Mouse (Mus musculus): ENCODE measurements around the gene Ddo. TPM values are rescaled to one million over a fixed set of nuclear protein-coding genes. Genes with fewer than 3 reads are reported as not detected.

Gene Ddo
- 0.15 and 0.48 TPM in 2 replicates for polyA plus RNA-seq (2015; fragmentation: Nextera tagmentation; extraction: Ambion mirVana)

GRCm38 (mm10) chr10:40629656-40630311 is at the start of gene Ddo:
Ddo (plus strand) TSS chr10:40630011.
- no peaks in the 10 kb centered on the region; the same call in 1 of the 2 replicates for H3K4me1 ChIP-seq
- no peak for ATAC-seq (ENCODE audit: insufficient number of reproducible peaks, low FRiP score, low TSS enrichment, low read depth)
- H3K9ac ChIP-seq, result no peak within 1 kb of the TSS
- no peaks in the 10 kb centered on the region for H3K36me3 ChIP-seq
- no peak within 1 kb of the TSS for H3K27ac ChIP-seq
- H3K27me3 ChIP-seq, result no peaks in the 10 kb centered on the region
- H3K4me2 ChIP-seq, result no peak within 1 kb of the TSS
- H3K4me3 ChIP-seq, result no peak within 1 kb of the TSS
- no peaks in the 10 kb centered on the region for H3K9me3 ChIP-seq
- WGBS, result 65% methylated on average over 8 of the region's 8 CpGs

- Histone ChIP-seq H3K4me2 (no peak overlapping the region), H3K27me3 (no peaks in the 10 kb centered on the region), H3K4me3 (no peak overlapping the region), H3K4me1 (no peaks in the 10 kb centered on the region), H3K36me3 (no peaks in the 10 kb centered on the region), H3K9ac (no peak overlapping the region), H3K27ac (no peak overlapping the region), H3K9me3 (no peaks in the 10 kb centered on the region)
- WGBS, result 77% methylated on average over 8 of the region's 8 CpGs
- no peak for ATAC-seq (ENCODE audit: insufficient number of reproducible peaks, low FRiP score, low TSS enrichment, low read depth)
Observed at GRCm38 (mm10) chr10:40583584-40584255, 46.1 kb upstream of the Ddo start.

GRCm38 (mm10) chr10:40592186-40592585 is 37.6 kb upstream of the Ddo start:
- 55% methylated on average over 7 of the region's 7 CpGs for WGBS
- no peaks in the 10 kb centered on the region for H3K36me3 ChIP-seq
- H3K4me1 ChIP-seq, result no peaks in the 10 kb centered on the region
- H3K4me3 ChIP-seq, result no peak overlapping the region
- H3K9ac ChIP-seq, result no peak overlapping the region
- no peaks in the 10 kb centered on the region for H3K27me3 ChIP-seq
- no peak for ATAC-seq (ENCODE audit: insufficient number of reproducible peaks, low FRiP score, low TSS enrichment, low read depth)
- no peak overlapping the region for H3K27ac ChIP-seq
- H3K9me3 ChIP-seq, result no peaks in the 10 kb centered on the region
- H3K4me2 ChIP-seq, result no peak overlapping the region

- H3K4me3 ChIP-seq, result no peak overlapping the region
- 95% methylated on average over 3 of the region's 3 CpGs for WGBS
Observed at GRCm38 (mm10) chr10:40597177-40597576, 32.6 kb upstream of the Ddo start.

GRCm38 (mm10) chr10:40604706-40605394 is 25.0 kb upstream of the Ddo start:
- no peak overlapping the region for H3K4me2 ChIP-seq
- WGBS, result 53% methylated on average over 6 of the region's 6 CpGs
- ATAC-seq (ENCODE audit: insufficient number of reproducible peaks, low FRiP score, low TSS enrichment, low read depth), result no peak
- H3K27me3 ChIP-seq, result no peaks in the 10 kb centered on the region
- H3K4me1 ChIP-seq, result no peaks in the 10 kb centered on the region
- no peak overlapping the region for H3K9ac ChIP-seq
- H3K27ac ChIP-seq, result no peak overlapping the region
- H3K4me3 ChIP-seq, result no peak overlapping the region
- no peaks in the 10 kb centered on the region for H3K36me3 ChIP-seq
- no peaks in the 10 kb centered on the region; the same call in 1 of the 2 replicates for H3K9me3 ChIP-seq

More at GRCm38 (mm10) chr10:40597177-40597576, 32.6 kb upstream of the Ddo start:
- H3K9me3 ChIP-seq, result no peaks in the 10 kb centered on the region
- ATAC-seq (ENCODE audit: insufficient number of reproducible peaks, low FRiP score, low TSS enrichment, low read depth), result no peak
- H3K9ac ChIP-seq, result no peak overlapping the region
- H3K27ac ChIP-seq, result no peak overlapping the region
- no peaks in the 10 kb centered on the region for H3K4me1 ChIP-seq
- no peak overlapping the region for H3K4me2 ChIP-seq
- H3K36me3 ChIP-seq, result no peaks in the 10 kb centered on the region
- no peaks in the 10 kb centered on the region for H3K27me3 ChIP-seq

GRCm38 (mm10) chr10:40617973-40618372 is 11.8 kb upstream of the Ddo start:
- Histone ChIP-seq H3K36me3 (no peaks in the 10 kb centered on the region), H3K9ac (no peak overlapping the region), H3K4me3 (no peak overlapping the region), H3K4me2 (no peak overlapping the region), H3K9me3 (no peaks in the 10 kb centered on the region; the same call in 1 of the 2 replicates), H3K4me1 (no peaks in the 10 kb centered on the region), H3K27me3 (no peaks in the 10 kb centered on the region), H3K27ac (no peak overlapping the region)
- no peak for ATAC-seq (ENCODE audit: insufficient number of reproducible peaks, low FRiP score, low TSS enrichment, low read depth)

- H3K4me2 ChIP-seq, result no peak overlapping the region
- no peak overlapping the region for H3K27ac ChIP-seq
- H3K4me1 ChIP-seq, result no peaks in the 10 kb centered on the region
- 69% methylated on average over 1 of the region's 1 CpGs for WGBS
- ATAC-seq (ENCODE audit: insufficient number of reproducible peaks, low FRiP score, low TSS enrichment, low read depth), result no peak
- no peak overlapping the region for H3K9ac ChIP-seq
- no peaks in the 10 kb centered on the region for H3K36me3 ChIP-seq
- H3K9me3 ChIP-seq, result no peaks in the 10 kb centered on the region; the same call in 1 of the 2 replicates
- H3K27me3 ChIP-seq, result no peaks in the 10 kb centered on the region
- no peak overlapping the region for H3K4me3 ChIP-seq
Observed at GRCm38 (mm10) chr10:40619760-40620159, 10.1 kb upstream of the Ddo start.

- no peaks in the 10 kb centered on the region; the same call in 1 of the 2 replicates for H3K4me1 ChIP-seq
- no peak for ATAC-seq (ENCODE audit: insufficient number of reproducible peaks, low FRiP score, low TSS enrichment, low read depth)
- no peak overlapping the region for H3K27ac ChIP-seq
- no peak overlapping the region for H3K4me3 ChIP-seq
- no peak overlapping the region for H3K9ac ChIP-seq
- no peaks in the 10 kb centered on the region for H3K27me3 ChIP-seq
- H3K9me3 ChIP-seq, result no peaks in the 10 kb centered on the region
- no peak overlapping the region for H3K4me2 ChIP-seq
- no peaks in the 10 kb centered on the region for H3K36me3 ChIP-seq
- 76% methylated on average over 7 of the region's 7 CpGs for WGBS
Observed at GRCm38 (mm10) chr10:40629140-40629539, 671 bp upstream of the Ddo start.

GRCm38 (mm10) chr10:40630457-40630856 is 646 bp downstream of the Ddo start:
- Histone ChIP-seq H3K9me3 (no peaks in the 10 kb centered on the region), H3K27me3 (no peaks in the 10 kb centered on the region), H3K27ac (no peak overlapping the region), H3K36me3 (no peaks in the 10 kb centered on the region), H3K4me1 (no peaks in the 10 kb centered on the region; the same call in 1 of the 2 replicates), H3K4me2 (no peak overlapping the region), H3K4me3 (no peak overlapping the region), H3K9ac (no peak overlapping the region)
- 64% methylated on average over 5 of the region's 5 CpGs for WGBS
- ATAC-seq (ENCODE audit: insufficient number of reproducible peaks, low FRiP score, low TSS enrichment, low read depth), result no peak

- Histone ChIP-seq H3K4me1 (no peaks in the 10 kb centered on the region; the same call in 1 of the 2 replicates), H3K27me3 (no peaks in the 10 kb centered on the region), H3K9me3 (no peaks in the 10 kb centered on the region), H3K4me2 (no peak overlapping the region), H3K4me3 (no peak overlapping the region), H3K27ac (no peak overlapping the region), H3K9ac (no peak overlapping the region), H3K36me3 (no peaks in the 10 kb centered on the region)
- WGBS, result 77% methylated on average over 9 of the region's 9 CpGs
- ATAC-seq (ENCODE audit: insufficient number of reproducible peaks, low FRiP score, low TSS enrichment, low read depth), result no peak
Observed at GRCm38 (mm10) chr10:40630961-40631360, 1.1 kb downstream of the Ddo start.

GRCm38 (mm10) chr10:40632087-40632486 is 2.3 kb downstream of the Ddo start:
- no peaks in the 10 kb centered on the region for H3K36me3 ChIP-seq
- H3K27ac ChIP-seq, result no peak overlapping the region
- no peak overlapping the region for H3K4me3 ChIP-seq
- H3K27me3 ChIP-seq, result no peaks in the 10 kb centered on the region
- no peaks in the 10 kb centered on the region; the same call in 1 of the 2 replicates for H3K4me1 ChIP-seq
- no peak overlapping the region for H3K9ac ChIP-seq
- no peak for ATAC-seq (ENCODE audit: insufficient number of reproducible peaks, low FRiP score, low TSS enrichment, low read depth)
- WGBS, result 90% methylated on average over 3 of the region's 3 CpGs
- H3K9me3 ChIP-seq, result no peaks in the 10 kb centered on the region
- H3K4me2 ChIP-seq, result no peak overlapping the region

GRCm38 (mm10) chr10:40637331-40637730 is 7.5 kb downstream of the Ddo start:
- ATAC-seq (ENCODE audit: insufficient number of reproducible peaks, low FRiP score, low TSS enrichment, low read depth), result no peak
- Histone ChIP-seq H3K36me3 (no peaks in the 10 kb centered on the region), H3K27ac (no peak overlapping the region), H3K4me1 (peaks cover 14% of the 10 kb centered on the region; the same call in 1 of the 2 replicates), H3K27me3 (no peaks in the 10 kb centered on the region), H3K4me2 (no peak overlapping the region), H3K9me3 (no peaks in the 10 kb centered on the region), H3K9ac (no peak overlapping the region), H3K4me3 (no peak overlapping the region)
- WGBS, result 24% methylated on average over 10 of the region's 10 CpGs
